Mouse (Mus musculus) common myeloid progenitor, adult 5-6 weeks (primary cell): ENCODE data around the gene Gm572. TPM values are rescaled to one million over a fixed set of nuclear protein-coding genes. Genes with fewer than 3 reads are reported as not detected.
A peak's percentile ranks its signal among the peaks of the same experiment; 100 is the strongest.

Experiments used
- ATAC-seq: replicated peaks from 2 replicates; pipeline ENCODE4 v1.8.0; 2016; ENCODE audit warnings: low read depth, mild to moderate bottlenecking, moderate TSS enrichment, inconsistent platforms; ENCODE audit not compliant: poor library complexity, severe bottlenecking
- total RNA-seq: library from RNA; stranded (forward); fragments of 200-1000, 187-1606 nt; gene quantifications from 2 replicates; pipeline ENCODE4 v1.2.3, GENCODE M21; 2017

Gene Gm572
- total RNA-seq, 1 experiment from 2014 or later: not detected

DNA sequence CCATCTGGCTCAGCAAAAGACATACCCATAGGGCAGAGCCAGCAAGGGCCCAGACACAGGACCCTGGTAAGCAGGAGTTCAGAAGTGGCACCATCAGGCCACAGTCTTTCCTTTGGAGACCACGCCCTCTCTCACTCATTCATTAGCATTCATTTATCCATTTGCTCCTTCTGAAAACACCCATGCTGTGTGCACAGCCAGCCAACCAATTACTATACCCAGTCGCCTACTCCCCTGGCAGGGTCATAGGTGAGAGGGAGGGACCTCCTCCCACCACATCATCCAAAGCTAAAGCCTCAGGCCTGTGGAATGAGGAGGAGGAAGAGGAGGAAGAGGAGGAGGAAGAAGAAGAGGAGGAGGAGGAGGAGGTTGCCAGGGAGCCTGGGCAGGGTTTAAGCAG is 67.3 kb downstream of the Gm572 start:
- ATAC-seq: no peak

DNA sequence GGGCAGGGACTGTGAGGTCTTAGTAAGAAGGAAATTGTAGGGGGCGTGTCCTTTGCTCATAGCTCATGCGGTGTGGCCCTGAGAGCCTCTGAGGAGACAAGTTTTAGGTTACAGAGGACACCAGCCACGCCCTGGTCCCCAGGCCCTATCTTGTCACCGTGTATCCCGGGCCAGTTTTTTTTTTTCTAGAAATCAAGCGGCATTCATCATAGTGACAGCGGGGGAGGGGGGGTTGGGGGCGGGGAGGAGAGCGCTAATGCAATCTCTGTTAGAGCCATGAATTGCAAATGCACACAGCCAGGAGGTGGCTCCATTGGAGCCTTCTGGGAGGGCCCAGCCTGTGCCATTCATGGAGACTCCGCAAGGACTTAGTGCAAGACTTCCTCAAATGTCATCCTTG is 68.2 kb downstream of the Gm572 start:
- peak; percentile 28; the same call in 1 of the 2 replicates for ATAC-seq

DNA sequence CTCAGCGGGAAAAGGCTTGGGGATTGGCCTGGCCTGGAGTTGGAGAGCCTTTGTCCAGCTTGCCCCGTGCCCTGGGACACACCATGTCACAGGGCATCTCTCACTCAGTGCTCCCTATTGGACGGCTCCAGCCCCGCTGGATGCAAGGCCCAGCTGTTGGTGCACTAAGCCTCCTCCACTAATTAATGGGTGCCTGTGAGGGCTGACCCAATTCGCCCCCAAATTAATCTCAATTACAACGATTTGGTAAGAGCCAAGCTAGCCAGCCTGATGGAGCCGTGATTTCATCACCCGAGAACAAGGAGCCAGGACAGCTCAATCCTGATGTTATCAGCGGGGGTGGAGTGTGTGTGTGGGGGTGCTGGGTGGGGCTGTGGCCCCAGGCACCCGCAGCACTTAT is 69.5 kb downstream of the Gm572 start:
- ATAC-seq: no peak

DNA sequence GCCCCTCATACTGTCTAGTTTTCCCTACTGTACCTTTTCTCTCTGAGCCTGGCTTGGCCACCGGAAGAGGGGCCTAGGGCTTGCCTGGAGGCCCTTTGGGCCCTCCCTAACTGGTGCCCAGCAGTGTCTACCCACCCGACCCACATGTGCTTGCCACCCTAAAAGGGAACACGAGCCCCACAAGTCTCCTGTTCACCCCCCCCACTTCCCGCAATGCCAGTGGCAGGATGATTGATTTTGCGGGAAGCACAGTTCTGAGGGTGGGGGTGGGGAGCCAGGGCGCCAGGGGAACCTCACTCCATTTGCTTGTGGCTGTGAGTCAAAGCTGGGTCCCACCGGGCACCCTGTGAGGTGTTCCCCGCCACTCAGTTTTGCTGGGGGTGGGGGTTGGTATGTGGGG is 70.9 kb downstream of the Gm572 start:
- peak; percentile 57 for ATAC-seq

DNA sequence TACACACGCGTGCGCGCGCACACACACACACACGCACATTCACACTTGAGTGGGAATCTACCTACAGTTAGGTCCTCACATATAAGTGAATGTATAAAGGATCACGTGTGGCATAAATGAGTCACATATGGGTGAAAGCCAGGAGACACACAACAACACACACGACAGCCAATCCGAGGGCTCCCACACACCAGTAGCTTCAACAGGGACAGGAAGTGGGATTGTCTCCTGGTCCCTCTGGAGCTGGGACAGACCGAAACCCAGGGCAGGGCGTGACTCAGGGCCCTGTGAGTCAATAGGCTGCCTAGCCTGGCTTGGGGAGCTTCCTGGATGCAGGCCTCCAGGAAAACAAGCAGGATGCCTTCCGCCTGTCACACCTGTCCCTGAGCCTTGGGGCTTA is 71.6 kb downstream of the Gm572 start:
- no peak for ATAC-seq

DNA sequence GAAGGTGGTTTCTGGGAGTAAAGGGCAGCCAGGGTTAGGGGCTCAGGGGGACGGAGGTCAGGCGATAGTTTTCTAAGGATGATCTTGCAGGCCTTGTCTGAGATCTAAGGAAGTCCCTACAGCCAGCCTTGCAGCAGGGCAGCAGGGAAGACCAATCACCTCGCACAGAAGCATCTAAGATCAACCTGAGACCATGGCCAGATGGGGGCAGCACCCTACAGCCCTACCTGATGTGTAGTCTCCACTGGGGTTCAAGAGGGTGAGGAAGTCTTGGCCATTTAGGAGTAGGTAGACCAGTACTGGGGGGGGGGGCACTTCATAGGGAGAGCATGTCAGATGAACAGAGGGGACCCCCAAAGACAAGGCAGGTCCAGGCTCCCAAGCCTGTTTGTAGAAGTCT is 72.3 kb downstream of the Gm572 start:
- no peak for ATAC-seq

Other genes with a start within 250 kb of the Gm572 start
- 9.9 and 11.3 TPM in 2 replicates for gene Ubiad1, start 198.5 kb upstream of the Gm572 start, total RNA-seq
- gene Mtor, start 194.7 kb upstream of the Gm572 start, total RNA-seq: 19.0 and 19.4 TPM in 2 replicates
- not detected in 2 replicates for gene Angptl7, start 142.9 kb upstream of the Gm572 start, total RNA-seq
- gene Exosc10, start 84.9 kb upstream of the Gm572 start, total RNA-seq: 60.0 and 74.0 TPM in 2 replicates
- 30.3 and 47.1 TPM in 2 replicates for gene Srm, start 51.8 kb upstream of the Gm572 start, total RNA-seq
- 0.15 and 0.55 TPM in 2 replicates for gene Masp2, start 40.8 kb upstream of the Gm572 start, total RNA-seq
- gene Tardbp, start 16.3 kb upstream of the Gm572 start, total RNA-seq: 567 and 596 TPM in 2 replicates
- gene Casz1, start 161.1 kb downstream of the Gm572 start, total RNA-seq: 2.2 and 2.5 TPM in 2 replicates